Mouse (Mus musculus) liver, postnatal 0 days (tissue): ENCODE data around the gene Vars.

Experiments
- CTCF ChIP-seq: sonication (generic); IDR thresholded peaks from 2 replicates; pipeline ENCODE4 v1.5.1; 2016; ENCODE audit warnings: antibody characterized with exemption, low read depth
- EP300 ChIP-seq: IDR thresholded peaks from 2 replicates; pipeline ENCODE4 v1.6.1; 2016; ENCODE audit warnings: antibody characterized with exemption, low read depth, mild to moderate bottlenecking

- TF ChIP-seq EP300 (no peak), CTCF (no peak)
Observed at GRCm38 (mm10) chr17:35005158-35005557, 4.4 kb downstream of the Vars start.
